Mouse (Mus musculus) retina, adult 2 months (tissue): ENCODE data around the gene Zfp692.

Experiments used
- DNase-seq: peaks from one replicate; pipeline ENCODE4 v3.0.0-alpha.2; 2012; ENCODE audit warnings: low read depth, low spot score

The Zfp692 gene

GRCm38 (mm10) chr11:58308661-58309060 lies 1.8 kb downstream of the Zfp692 start:
- no peak for DNase-seq

DNA sequence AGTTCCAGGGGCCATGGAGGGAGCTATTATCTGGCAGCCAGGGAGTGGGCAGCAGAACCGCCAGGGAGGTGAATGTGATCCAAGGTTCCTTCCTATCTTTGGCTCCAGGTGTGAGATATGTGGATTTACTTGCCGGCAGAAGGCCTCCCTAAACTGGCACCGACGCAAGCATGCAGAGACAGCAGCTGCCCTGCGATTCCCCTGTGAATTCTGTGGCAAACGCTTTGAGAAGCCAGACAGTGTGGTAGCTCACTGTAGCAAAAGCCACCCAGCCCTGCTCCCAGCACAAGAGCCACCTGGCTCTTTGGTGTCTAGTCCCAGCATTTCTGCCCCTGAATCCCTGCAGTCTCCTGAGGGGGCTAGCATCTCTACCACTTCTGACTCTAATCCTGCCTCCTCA lies 7.2 kb downstream of the Zfp692 start:
- DNase-seq: no peak

DNA sequence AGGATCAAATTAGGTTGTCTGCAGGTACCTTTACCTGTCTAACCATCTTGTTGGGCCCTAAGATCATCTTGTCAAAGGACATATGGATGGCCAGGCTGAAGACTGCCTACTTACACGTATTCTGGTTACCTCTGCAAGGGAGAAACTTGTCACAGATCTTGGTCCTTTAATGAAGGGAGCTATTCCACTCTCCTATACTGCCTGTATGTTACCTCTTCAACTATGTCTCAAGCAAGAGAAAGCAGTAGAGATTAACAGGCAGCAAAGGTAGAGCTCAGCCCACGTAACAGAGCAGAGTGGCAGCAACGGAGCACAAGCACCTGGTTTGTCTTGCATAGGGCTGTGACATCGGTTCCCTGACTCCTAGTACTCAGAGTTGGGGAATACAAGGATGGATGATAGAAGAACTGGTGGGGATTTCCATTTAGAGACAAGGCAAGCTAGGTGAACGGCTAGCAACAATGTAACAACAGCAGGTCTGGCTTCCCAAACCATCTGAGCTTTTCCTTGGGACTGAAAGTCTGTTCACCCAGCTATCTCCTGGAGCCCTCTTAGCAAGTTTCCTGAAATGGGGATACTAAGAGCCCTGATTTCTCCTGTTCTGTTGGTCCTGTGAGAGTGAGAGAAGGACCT lies 8.8 kb downstream of the Zfp692 start:
- no peak for DNase-seq

- no peak for DNase-seq
Measured at GRCm38 (mm10) chr11:58316344-58316743, 9.5 kb downstream of the Zfp692 start.

- DNase-seq: no peak
Measured at GRCm38 (mm10) chr11:58316768-58317390, 10.0 kb downstream of the Zfp692 start.

- peak; percentile 94 for DNase-seq
Measured at GRCm38 (mm10) chr11:58322824-58323569, 16.1 kb downstream of the Zfp692 start.

GRCm38 (mm10) chr11:58323570-58324340 lies 16.9 kb downstream of the Zfp692 start:
- DNase-seq: no peak

GRCm38 (mm10) chr11:58324614-58325229 lies 17.9 kb downstream of the Zfp692 start:
- DNase-seq: no peak

- DNase-seq: no peak
Measured at GRCm38 (mm10) chr11:58326781-58327180, 19.9 kb downstream of the Zfp692 start.

- DNase-seq: no peak
Measured at GRCm38 (mm10) chr11:58329906-58330275, 23.0 kb downstream of the Zfp692 start.

GRCm38 (mm10) chr11:58330276-58331148 lies 23.6 kb downstream of the Zfp692 start, which contains the start of the genes Zfp672 and Sh3bp5l:
Gene Zfp672 (minus strand): TSS chr11:58330339.
Gene Sh3bp5l (plus strand): TSS chr11:58330724.
- DNase-seq: peak; percentile 85

GRCm38 (mm10) chr11:58331149-58331495 lies 24.3 kb downstream of the Zfp692 start:
- no peak for DNase-seq

GRCm38 (mm10) chr11:58331546-58331945 lies 24.7 kb downstream of the Zfp692 start:
- DNase-seq: no peak

DNA sequence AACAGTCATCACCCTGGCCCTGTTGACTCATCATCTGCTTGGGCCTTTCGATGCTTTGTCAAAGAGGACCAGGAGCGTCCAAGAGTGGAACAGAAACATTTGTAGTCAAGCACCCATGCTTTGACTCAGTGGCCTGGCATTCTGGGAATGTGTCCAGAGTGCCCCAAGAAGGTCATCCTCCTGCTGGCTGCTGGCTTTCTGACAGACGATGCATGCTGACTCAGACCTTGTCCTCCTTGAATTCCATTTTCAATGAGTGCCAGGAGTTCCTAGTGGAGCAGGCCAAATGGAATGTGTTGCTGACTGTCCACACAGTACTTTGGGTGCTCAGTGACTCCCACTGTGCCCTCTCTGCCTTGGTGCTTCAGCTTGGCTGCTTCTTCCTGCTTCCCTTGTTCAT lies 27.9 kb downstream of the Zfp692 start:
- DNase-seq: no peak

- DNase-seq: no peak
Measured at GRCm38 (mm10) chr11:58346745-58347144, 39.9 kb downstream of the Zfp692 start.

DNA sequence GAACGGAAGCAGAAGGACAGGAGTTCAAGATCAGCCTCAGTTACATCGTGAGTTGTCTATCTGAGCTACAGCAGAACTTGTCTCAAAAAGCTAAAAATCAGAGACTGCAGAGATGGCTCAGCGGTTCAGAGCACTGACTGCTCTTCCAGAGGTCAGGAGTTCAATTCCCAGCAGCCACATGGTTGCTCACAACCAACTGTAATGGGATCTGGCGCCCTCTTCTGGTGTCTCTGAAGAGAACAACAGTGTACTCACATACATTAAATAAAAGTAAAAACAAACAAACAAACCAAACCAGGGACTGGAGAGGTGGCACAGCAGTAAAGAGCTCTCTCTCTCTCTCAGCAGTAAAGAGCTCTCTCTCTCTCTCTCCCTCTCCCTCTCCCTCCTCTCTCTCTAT lies 43.8 kb downstream of the Zfp692 start:
- no peak for DNase-seq

DNA sequence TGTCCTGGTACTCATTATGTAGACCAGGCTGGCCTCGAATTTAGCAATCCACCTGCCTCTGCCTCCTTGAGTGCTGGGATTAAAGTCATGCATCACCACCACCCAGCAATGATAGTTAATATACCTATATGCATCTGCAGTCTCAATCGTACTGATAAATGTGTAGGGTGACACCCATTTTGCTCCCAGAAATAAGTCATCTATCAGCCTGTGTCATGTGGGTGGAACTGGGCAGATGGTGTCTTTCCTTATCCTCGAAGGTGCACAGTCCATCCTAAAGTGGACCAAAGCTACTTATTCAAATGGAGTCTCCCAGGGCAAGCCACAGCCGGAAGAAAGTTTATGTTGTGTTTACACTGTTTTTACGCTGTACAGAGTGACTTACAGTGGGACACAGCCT lies 44.3 kb downstream of the Zfp692 start:
- DNase-seq: no peak

- DNase-seq: no peak
Measured at GRCm38 (mm10) chr11:58352681-58353548, 46.0 kb downstream of the Zfp692 start.

GRCm38 (mm10) chr11:58353709-58354108 lies 46.8 kb downstream of the Zfp692 start:
- no peak for DNase-seq

DNA sequence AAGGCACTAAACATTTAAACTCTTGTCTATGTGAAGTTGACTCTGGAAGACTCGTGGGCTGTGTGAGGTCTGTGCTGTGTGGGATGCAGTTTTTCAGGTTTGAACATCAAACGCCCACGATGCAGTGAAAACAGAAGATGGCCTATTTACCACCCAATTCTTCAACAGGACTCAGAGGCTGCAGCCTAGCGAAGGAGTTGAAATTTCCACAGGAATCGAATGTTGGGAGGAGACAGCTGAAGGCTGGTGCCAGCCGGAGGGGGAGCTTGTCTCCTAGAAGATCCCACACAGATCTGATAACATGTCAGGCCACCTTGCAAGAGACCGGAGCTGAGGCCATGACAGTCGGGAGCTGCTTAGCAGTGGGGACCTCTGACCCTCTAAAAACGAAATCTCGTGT lies 47.6 kb downstream of the Zfp692 start:
- DNase-seq: no peak
